Mouse (Mus musculus) MEL (cell line): ENCODE measurements around the gene Scgb3a1. TPM values are rescaled to one million over a fixed set of nuclear protein-coding genes. Genes with fewer than 3 reads are reported as not detected.

Source experiments
- DNase-seq: peaks from one replicate; pipeline ENCODE4 v3.0.0; 2011; ENCODE audit warnings: low read depth, low spot score
- H3K27ac ChIP-seq: 2 replicates; pipeline ENCODE4 v1.5.1; 2012; ENCODE audit warnings: low read depth, mild to moderate bottlenecking, control low read depth, low read length, moderate library complexity; ENCODE audit not compliant: control insufficient read depth
- H3K27me3 ChIP-seq, 2 experiments: fragments of 150-350 bp in 1 of 2; sonication (generic) in 1 of 2; 2 replicates each; pipeline ENCODE4 v1.6.1; 2012; ENCODE audit warnings: low read length in 2 of 2, mild to moderate bottlenecking in 2 of 2, improper control_type of control experiment in 1 of 2, moderate library complexity in 1 of 2; ENCODE audit not compliant: insufficient read depth in 2 of 2, control insufficient read depth in 1 of 2
- H3K36me3 ChIP-seq, 2 experiments: 2 replicates each; pipeline ENCODE4 v1.6.1; 2012 to 2014; ENCODE audit warnings: low read length in 2 of 2, improper control_type of control experiment in 1 of 2, inconsistent platforms in 1 of 2, mild to moderate bottlenecking in 1 of 2; ENCODE audit not compliant: insufficient read depth in 2 of 2, control insufficient read depth in 1 of 2
- H3K4me1 ChIP-seq, 2 experiments: fragments of 150-350 bp in 1 of 2; sonication (generic) in 1 of 2; 2 replicates each; pipeline ENCODE4 v1.6.1; 2012; ENCODE audit warnings: low read length in 2 of 2, improper control_type of control experiment in 1 of 2, mild to moderate bottlenecking in 1 of 2; ENCODE audit not compliant: insufficient read depth in 2 of 2, control insufficient read depth in 1 of 2
- H3K4me3 ChIP-seq, 2 experiments: fragments of 150-350 bp in 1 of 2; sonication (generic) in 1 of 2; 2 replicates each; pipeline ENCODE4 v1.5.1; 2012; ENCODE audit warnings: low read depth in 2 of 2, low read length in 2 of 2, mild to moderate bottlenecking in 2 of 2, moderate library complexity in 2 of 2, control low read depth in 1 of 2, improper control_type of control experiment in 1 of 2; ENCODE audit not compliant: control insufficient read depth in 1 of 2, insufficient read depth in 1 of 2
- H3K79me2 ChIP-seq: 2 replicates; pipeline ENCODE4 v1.6.1; 2012; ENCODE audit warnings: mild to moderate bottlenecking, low read length, moderate library complexity; ENCODE audit not compliant: control insufficient read depth, poor library complexity, insufficient read depth
- H3K9ac ChIP-seq: 2 replicates; pipeline ENCODE4 v1.6.1; 2012; ENCODE audit warnings: low read depth, mild to moderate bottlenecking, control low read depth, low read length, moderate library complexity; ENCODE audit not compliant: control insufficient read depth, poor library complexity, severe bottlenecking
- H3K9me3 ChIP-seq: fragments of 150-350 bp; sonication (generic); replicated peaks from 2 replicates; pipeline ENCODE4 v1.6.1; 2012; ENCODE audit warnings: mild to moderate bottlenecking, low read length, improper control_type of control experiment, moderate library complexity; ENCODE audit not compliant: insufficient read depth
- BHLHE40 ChIP-seq: IDR thresholded peaks from 2 replicates; pipeline ENCODE4 v1.6.1; 2012; ENCODE audit warnings: low read depth, mild to moderate bottlenecking, inconsistent platforms, low read length, improper control_type of control experiment, borderline replicate concordance
- CHD1 ChIP-seq: IDR thresholded peaks from 2 replicates; pipeline ENCODE4 v1.6.1; 2012; ENCODE audit warnings: low read depth, mild to moderate bottlenecking, inconsistent platforms, low read length, improper control_type of control experiment
- CTCF ChIP-seq, 3 experiments: IDR thresholded peaks in 2 of 3; conservative IDR thresholded peaks in 1 of 3; 2 replicates each; pipeline ENCODE4 v1.5.1; 2011 to 2012; ENCODE audit warnings: low read length in 3 of 3, low read depth in 2 of 3, mild to moderate bottlenecking in 2 of 3, improper control_type of control experiment in 1 of 3, inconsistent platforms in 1 of 3, mixed read lengths in 1 of 3, moderate library complexity in 1 of 3; ENCODE audit not compliant: control insufficient read depth in 1 of 3, insufficient read depth in 1 of 3, poor library complexity in 1 of 3, severe bottlenecking in 1 of 3
- E2F4 ChIP-seq: IDR thresholded peaks from 2 replicates; pipeline ENCODE4 v1.6.1; 2011; ENCODE audit warnings: low read depth, low read length, improper control_type of control experiment, borderline replicate concordance
- ELF1 ChIP-seq: IDR thresholded peaks from 2 replicates; pipeline ENCODE4 v1.6.1; 2014; ENCODE audit warnings: low read depth, mild to moderate bottlenecking, inconsistent platforms, low read length, improper control_type of control experiment, moderate library complexity
- EP300 ChIP-seq, 2 experiments: IDR thresholded peaks; 2 replicates each; pipeline ENCODE4 v1.6.1; 2011; ENCODE audit warnings: improper control_type of control experiment in 2 of 2, low read length in 2 of 2, low read depth in 1 of 2, mild to moderate bottlenecking in 1 of 2
- ETS1 ChIP-seq: IDR thresholded peaks from 2 replicates; pipeline ENCODE4 v1.6.1; 2012; ENCODE audit warnings: low read depth, mild to moderate bottlenecking, inconsistent platforms, low read length, improper control_type of control experiment, moderate library complexity
- GABPA ChIP-seq: IDR thresholded peaks from 2 replicates; pipeline ENCODE4 v1.6.1; 2012; ENCODE audit warnings: low read depth, mild to moderate bottlenecking, inconsistent platforms, low read length, improper control_type of control experiment, moderate library complexity
- MAFK ChIP-seq: IDR thresholded peaks from 2 replicates; pipeline ENCODE4 v1.6.1; 2011; ENCODE audit warnings: low read depth, mild to moderate bottlenecking, low read length, improper control_type of control experiment, borderline replicate concordance
- MAZ ChIP-seq: IDR thresholded peaks from 2 replicates; pipeline ENCODE4 v1.6.1; 2012; ENCODE audit warnings: low read depth, mild to moderate bottlenecking, inconsistent platforms, low read length, improper control_type of control experiment
- NELFE ChIP-seq: IDR thresholded peaks from 2 replicates; pipeline ENCODE4 v1.6.1; 2011; ENCODE audit warnings: low read depth, low read length, improper control_type of control experiment
- NRF1 ChIP-seq: IDR thresholded peaks from 2 replicates; pipeline ENCODE4 v1.6.1; 2014; ENCODE audit warnings: low read depth, mild to moderate bottlenecking, inconsistent platforms, low read length, improper control_type of control experiment, moderate library complexity; ENCODE audit not compliant: poor library complexity, insufficient read depth, severe bottlenecking
- POLR2A ChIP-seq, 2 experiments: IDR thresholded peaks; 2 replicates each; pipeline ENCODE4 v1.6.1; 2011 to 2012; ENCODE audit warnings: low read length in 2 of 2, mild to moderate bottlenecking in 2 of 2, control low read depth in 1 of 2, improper control_type of control experiment in 1 of 2, low read depth in 1 of 2, moderate library complexity in 1 of 2; ENCODE audit not compliant: control insufficient read depth in 1 of 2, insufficient read depth in 1 of 2, poor library complexity in 1 of 2
- RCOR1 ChIP-seq: IDR thresholded peaks from 2 replicates; pipeline ENCODE4 v1.6.1; 2012; ENCODE audit warnings: low read depth, mild to moderate bottlenecking, inconsistent platforms, low read length, improper control_type of control experiment
- SMC3 ChIP-seq: IDR thresholded peaks from 2 replicates; pipeline ENCODE4 v1.6.1; 2011; ENCODE audit warnings: low read depth, low read length, improper control_type of control experiment
- TAL1 ChIP-seq: IDR thresholded peaks from 2 replicates; pipeline ENCODE4 v1.6.1; 2012; ENCODE audit warnings: mild to moderate bottlenecking, inconsistent platforms, low read length, moderate library complexity, mixed read lengths
- TCF12 ChIP-seq: IDR thresholded peaks from 2 replicates; pipeline ENCODE4 v1.6.1; 2014; ENCODE audit warnings: low read depth, mild to moderate bottlenecking, inconsistent platforms, low read length, improper control_type of control experiment, moderate library complexity
- USF2 ChIP-seq, 2 experiments: IDR thresholded peaks; 2 replicates each; pipeline ENCODE4 v1.6.1; 2011 to 2012; ENCODE audit warnings: improper control_type of control experiment in 2 of 2, low read length in 2 of 2, borderline replicate concordance in 1 of 2, inconsistent platforms in 1 of 2, low read depth in 1 of 2, mild to moderate bottlenecking in 1 of 2; ENCODE audit not compliant: insufficient read depth in 1 of 2
- ZKSCAN1 ChIP-seq: IDR thresholded peaks from 2 replicates; pipeline ENCODE4 v1.6.1; 2012; ENCODE audit warnings: low read depth, mild to moderate bottlenecking, inconsistent platforms, low read length, improper control_type of control experiment, moderate library complexity
- ZNF384 ChIP-seq: IDR thresholded peaks from 2 replicates; pipeline ENCODE4 v1.6.1; 2012; ENCODE audit warnings: low read depth, mild to moderate bottlenecking, inconsistent platforms, low read length, improper control_type of control experiment
- polyA plus RNA-seq, 2 experiments: library from polyadenylated mRNA; stranded (reverse) in 1 of 2; unstranded in 1 of 2; fragments of >175 nt in 1 of 2; fragments of >200 nt in 1 of 2; gene quantifications; 2 replicates each; pipeline versions ENCODE4 v1.2.1 to v1.2.4; 2012; ENCODE audit warnings: low replicate concordance in 2 of 2, low read depth in 1 of 2; ENCODE audit not compliant: insufficient read length in 2 of 2, insufficient read depth in 1 of 2, missing spikeins in 1 of 2
- total RNA-seq: library from RNA; depleted of rRNA; stranded (reverse); fragments of 300-350 nt; gene quantifications from 2 replicates; pipeline ENCODE4 v1.2.3, GENCODE M21; 2012

Scgb3a1 gene
- total and polyA plus RNA-seq, 3 experiments: not detected

GRCm38 (mm10) chr11:49697779-49698178 is 34.4 kb downstream of the Scgb3a1 start:
- Histone ChIP-seq H3K4me3 (no peak overlapping the region), H3K9ac (no peak overlapping the region), H3K9me3 (no peaks in the 10 kb centered on the region), H3K4me1 (no peaks in the 10 kb centered on the region), H3K79me2 (peaks cover 31% of the 10 kb centered on the region), H3K27me3 (no peaks in the 10 kb centered on the region), H3K27ac (no peak overlapping the region), H3K36me3 (peaks cover 16 to 81% of the 10 kb centered on the region in 2 experiments)
- DNase-seq: no peak
- TF ChIP-seq ZNF384: no peak

DNA sequence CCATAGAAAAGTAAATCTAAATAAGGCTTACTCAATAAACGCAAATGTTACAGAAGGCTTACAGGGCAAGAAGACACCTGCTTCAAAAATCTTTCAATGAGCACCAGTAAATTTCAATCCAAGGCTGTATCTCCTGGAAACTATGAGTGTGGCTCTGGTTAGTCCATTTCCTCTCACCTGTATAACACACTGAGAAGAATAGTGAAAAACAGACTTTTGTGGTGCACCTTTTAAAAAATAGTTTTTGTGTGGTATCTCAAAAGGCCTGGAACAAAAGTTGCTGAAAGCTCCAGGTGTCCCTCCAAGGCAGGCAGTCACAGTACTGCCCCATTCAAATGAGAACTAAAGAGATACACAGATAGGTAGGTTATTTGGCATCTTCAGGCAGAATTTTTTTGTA is 35.7 kb downstream of the Scgb3a1 start:
- peaks cover 16 to 80% of the 10 kb centered on the region in 2 experiments for H3K36me3 ChIP-seq
- DNase-seq: no peak
- H3K9ac ChIP-seq: no peak overlapping the region

GRCm38 (mm10) chr11:49702014-49702413 is 38.6 kb downstream of the Scgb3a1 start:
- Histone ChIP-seq H3K9me3 (no peaks in the 10 kb centered on the region), H3K27me3 (no peaks in the 10 kb centered on the region), H3K9ac (no peak overlapping the region), H3K4me1 (no peaks in the 10 kb centered on the region), H3K79me2 (peaks cover 43% of the 10 kb centered on the region), H3K4me3 (no peak overlapping the region), H3K36me3 (peaks cover 20 to 80% of the 10 kb centered on the region in 2 experiments), H3K27ac (no peak overlapping the region)
- DNase-seq: no peak
- TF ChIP-seq RCOR1: no peak
- no peak for TF ChIP-seq ETS1
- TF ChIP-seq USF2 (IDR thresholded peaks at IDR 0.05; ENCODE audit: borderline replicate concordance in 1 of 2, insufficient read depth in 1 of 2, low read depth in 1 of 2, low read length in 2 of 2): no peak
- TF ChIP-seq POLR2A (IDR thresholded peaks at IDR 0.05; ENCODE audit: control insufficient read depth in 1 of 2, insufficient read depth in 1 of 2, low read depth in 1 of 2, low read length in 2 of 2, poor library complexity in 1 of 2): no peak
- TF ChIP-seq NRF1: no peak
- no peak for TF ChIP-seq CHD1
- no peak for TF ChIP-seq BHLHE40
- no peak for TF ChIP-seq MAFK
- TF ChIP-seq TAL1: no peak
- no peak for TF ChIP-seq NELFE
- no peak for TF ChIP-seq ELF1
- TF ChIP-seq E2F4: no peak

More for the DNA sequence above, 35.7 kb downstream of the Scgb3a1 start:
- H3K79me2 ChIP-seq: peaks cover 31% of the 10 kb centered on the region
- H3K4me1 ChIP-seq: no peaks in the 10 kb centered on the region
- no peak for TF ChIP-seq EP300 (IDR thresholded peaks at IDR 0.05; ENCODE audit: low read depth in 1 of 2, low read length in 2 of 2)
- no peak for TF ChIP-seq POLR2A (IDR thresholded peaks at IDR 0.05; ENCODE audit: control insufficient read depth in 1 of 2, insufficient read depth in 1 of 2, low read depth in 1 of 2, low read length in 2 of 2, poor library complexity in 1 of 2)
- no peak for TF ChIP-seq TCF12
- no peak for TF ChIP-seq MAZ
- no peak for TF ChIP-seq ZNF384
- TF ChIP-seq CHD1: no peak
- TF ChIP-seq ZKSCAN1: no peak
- TF ChIP-seq NELFE: no peak
- no peak for TF ChIP-seq SMC3
- TF ChIP-seq GABPA: no peak
- no peak for TF ChIP-seq CTCF (IDR thresholded peaks at IDR 0.05 in 2 of 3, conservative IDR thresholded peaks at IDR 0.05 in 1 of 3; ENCODE audit: control insufficient read depth in 1 of 3, insufficient read depth in 1 of 3, low read depth in 2 of 3, low read length in 3 of 3, poor library complexity in 1 of 3, severe bottlenecking in 1 of 3)
- no peak for TF ChIP-seq MAFK
- no peaks in the 10 kb centered on the region for H3K27me3 ChIP-seq
- no peak overlapping the region for H3K4me3 ChIP-seq
- H3K9me3 ChIP-seq: no peaks in the 10 kb centered on the region
- H3K27ac ChIP-seq: no peak overlapping the region
